Mouse (Mus musculus) right cerebral cortex, adult 18-20 months (tissue): ENCODE data around the gene Lemd1.
"Not testable (repeated sequence)": the region's sequence is repeated elsewhere in the genome, so short reads cannot be mapped to it uniquely, and the experiment has no call there.

Source experiments
- DNase-seq: peaks from one replicate; pipeline ENCODE4 v3.0.0; 2022; ENCODE audit warnings: mixed read lengths

The Lemd1 gene

DNA sequence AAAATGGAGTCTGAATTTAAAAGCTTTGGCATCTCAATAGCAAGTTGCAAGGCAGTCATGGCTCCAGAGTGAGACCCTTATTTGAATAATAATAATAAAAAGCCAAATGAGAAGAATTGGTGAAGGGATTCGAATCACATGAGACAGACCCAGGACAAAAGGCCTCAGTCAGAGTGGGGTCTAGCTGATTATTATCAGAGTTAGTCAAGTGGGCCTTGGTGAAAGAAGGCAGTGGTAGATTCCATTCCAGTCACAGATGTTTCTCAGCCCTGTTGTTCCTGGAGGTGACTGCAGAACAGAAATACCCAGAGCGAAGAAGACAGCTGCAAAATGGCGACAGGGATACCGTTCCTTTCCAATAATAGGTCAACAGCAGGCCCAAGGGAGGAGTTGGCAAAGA, 72.4 kb downstream of the Lemd1 start:
- no peak for DNase-seq

DNA sequence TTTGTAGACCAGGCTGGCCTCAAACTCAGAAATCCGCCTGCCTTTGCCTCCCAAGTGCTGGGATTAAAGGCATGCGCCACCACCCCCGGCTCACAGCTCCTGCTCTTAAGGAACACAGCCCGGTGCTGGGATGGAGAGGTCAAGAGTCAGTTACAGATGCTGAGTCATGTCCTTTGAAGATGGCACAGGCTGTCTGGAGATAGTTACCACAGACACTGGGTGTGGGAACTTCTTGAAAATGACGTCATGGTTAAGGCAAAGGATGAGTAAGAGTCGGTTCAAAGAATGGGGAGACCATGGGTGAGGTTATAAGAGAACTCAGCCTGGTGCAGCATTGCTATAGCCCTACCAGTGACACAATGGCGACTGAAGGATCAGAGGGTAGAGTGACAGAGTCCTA, 73.3 kb downstream of the Lemd1 start:
- DNase-seq = no peak

DNA sequence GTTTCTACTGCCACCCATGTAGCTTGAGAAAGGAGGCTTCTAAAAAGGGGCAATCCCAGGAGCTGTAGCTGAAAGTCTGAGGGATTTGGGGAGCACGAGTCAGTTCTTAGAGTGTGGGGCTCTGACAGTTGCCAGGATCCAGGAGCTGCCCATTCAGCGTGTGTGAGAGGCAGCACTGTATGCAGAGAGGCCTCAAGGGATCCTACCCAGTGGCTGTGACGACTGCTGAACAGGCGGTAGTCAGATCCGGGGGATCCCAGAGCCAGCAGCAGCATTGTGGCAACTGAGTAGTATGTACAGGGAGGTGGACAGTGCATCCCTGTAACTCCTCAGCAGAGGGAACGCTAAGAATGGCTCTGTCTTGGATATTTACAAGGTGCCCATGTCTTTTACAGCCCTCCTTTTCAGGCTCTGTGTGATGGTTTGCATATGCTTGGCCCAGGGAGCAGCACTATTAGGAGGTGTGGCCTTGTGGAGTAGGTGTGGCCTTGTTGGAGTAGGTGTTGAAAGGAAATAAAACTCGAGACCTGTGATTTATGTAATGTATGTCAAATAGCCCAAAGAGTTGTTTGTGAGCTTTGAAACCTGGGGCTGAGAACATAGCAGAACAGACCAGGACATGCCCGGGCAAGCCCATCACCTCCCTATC, 74.1 kb downstream of the Lemd1 start:
- DNase-seq = no peak

DNA sequence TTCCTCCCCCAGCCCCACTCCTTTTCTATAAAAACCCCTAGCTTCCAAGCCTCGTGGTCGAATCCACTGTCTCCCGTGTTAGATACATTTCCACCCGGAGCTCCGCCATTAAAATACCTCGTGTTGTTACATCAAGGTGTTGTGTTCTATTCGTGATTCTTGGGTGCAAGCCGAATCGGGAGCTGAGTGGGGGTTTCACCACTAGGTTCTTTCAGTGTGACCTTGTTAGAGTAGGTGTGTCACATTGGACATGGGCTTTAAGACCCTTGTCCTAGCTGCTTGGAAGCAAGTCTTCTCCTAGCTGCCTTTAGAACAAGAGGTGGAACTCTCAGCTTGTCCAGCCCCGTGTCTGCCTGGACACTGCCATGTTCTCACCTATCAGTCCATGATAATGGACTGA, 74.7 kb downstream of the Lemd1 start:
- no peak for DNase-seq

DNA sequence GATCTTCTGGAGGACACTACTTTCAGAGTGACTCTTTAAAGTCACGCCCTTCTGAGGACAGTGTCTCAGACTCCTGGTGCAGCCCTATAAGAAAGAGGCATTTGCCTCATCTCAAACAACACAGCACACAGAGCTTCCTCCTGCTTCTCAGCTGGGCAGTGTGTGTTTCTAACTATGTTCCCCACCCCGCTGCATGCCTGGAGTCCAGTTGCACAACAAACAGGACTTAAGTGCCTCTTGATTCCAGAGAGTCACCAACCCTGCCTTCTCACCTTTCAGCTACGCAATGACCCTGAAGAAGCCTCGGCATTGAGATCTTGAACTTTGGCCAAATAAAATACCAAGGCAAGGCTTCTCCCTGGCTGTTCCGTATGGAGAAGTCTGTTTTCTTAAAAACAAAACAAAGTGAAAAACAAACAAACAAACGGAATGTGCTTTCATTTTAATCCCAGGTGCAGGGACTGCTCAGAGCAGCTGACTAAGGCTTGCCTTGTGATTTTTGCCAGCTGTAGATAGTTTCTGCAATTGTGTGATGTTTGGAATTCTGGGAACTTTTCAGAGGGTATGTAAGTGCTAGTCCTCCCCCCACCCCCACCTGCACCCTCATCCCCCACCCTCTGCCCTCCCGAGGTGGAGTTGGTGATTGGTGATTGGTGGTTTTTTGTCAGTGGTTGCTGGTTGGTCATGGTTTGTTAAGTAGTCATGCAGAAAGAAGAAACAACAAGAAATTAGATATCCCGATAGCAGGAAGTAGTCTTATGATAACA, 75.7 kb downstream of the Lemd1 start:
- DNase-seq = no peak

DNA sequence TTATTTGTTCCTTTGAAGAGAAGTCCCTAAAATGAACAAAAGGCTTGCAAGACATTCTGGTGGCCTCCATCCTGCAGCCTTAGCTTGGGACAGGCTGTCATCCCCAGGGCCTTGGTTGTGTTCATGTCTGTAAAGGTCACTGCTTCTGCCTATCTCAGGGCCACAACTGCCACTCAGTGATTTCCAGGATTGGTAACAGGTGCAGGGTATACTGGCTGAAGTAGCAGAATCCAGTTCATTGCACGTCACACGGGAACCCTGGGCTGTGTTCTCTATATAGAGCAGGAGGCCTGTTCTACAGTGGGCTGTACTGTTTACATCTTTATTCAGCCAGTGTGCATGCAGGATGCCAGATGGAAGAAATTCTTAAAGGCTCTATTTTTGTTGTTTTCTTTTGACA, 76.7 kb downstream of the Lemd1 start:
- DNase-seq = no peak

DNA sequence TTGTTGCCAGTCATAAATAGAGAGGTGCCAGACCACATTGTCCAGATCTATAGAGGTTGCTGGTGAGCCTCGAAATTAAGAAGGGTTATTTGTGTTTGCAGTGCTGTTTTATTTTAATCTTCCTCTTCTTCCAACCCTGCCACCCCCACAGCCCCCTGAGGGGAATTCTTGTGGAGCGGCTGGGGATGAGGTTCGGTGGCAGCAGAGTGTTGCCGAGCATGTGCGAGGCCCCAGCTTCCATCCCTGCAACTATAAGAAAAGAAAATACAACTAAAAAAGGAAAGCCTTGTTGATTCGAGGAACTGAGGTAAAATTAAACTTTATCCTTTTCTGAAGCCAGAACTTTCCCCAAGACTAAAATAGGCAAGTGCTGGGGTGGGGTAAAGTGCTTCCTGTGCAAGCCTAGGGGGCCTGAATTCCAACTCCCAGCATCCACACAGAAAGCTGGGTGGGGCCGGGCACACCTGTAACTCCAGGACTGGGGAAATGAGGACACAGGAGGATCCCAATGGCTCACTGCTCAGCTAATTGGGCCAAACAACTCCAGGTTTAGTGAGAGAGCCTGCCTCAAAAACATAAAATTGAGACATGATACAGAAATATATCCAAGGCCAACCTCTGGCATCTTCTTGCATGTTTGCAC, 77.3 kb downstream of the Lemd1 start:
- DNase-seq = peak; percentile 17

DNA sequence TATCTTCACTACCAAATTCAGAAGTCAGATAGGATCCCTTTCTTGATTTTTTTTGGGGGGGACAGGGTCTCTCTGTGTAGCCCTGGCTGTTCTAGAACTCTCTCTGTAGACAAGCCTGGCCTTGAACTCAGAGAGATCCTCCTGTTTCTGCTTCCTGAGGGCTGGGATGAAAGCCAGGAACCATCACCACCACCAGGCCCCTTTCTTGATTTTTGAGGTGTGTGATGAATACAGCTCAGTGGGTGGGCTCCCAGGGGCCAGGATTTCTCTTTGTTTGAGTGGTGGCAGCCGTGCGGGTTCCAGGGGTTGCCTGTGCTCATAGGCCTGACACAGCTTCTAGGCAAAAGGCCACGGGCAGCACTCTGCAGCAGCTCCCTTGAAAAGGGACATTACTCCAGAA, 80.0 kb downstream of the Lemd1 start:
- DNase-seq = no peak

DNA sequence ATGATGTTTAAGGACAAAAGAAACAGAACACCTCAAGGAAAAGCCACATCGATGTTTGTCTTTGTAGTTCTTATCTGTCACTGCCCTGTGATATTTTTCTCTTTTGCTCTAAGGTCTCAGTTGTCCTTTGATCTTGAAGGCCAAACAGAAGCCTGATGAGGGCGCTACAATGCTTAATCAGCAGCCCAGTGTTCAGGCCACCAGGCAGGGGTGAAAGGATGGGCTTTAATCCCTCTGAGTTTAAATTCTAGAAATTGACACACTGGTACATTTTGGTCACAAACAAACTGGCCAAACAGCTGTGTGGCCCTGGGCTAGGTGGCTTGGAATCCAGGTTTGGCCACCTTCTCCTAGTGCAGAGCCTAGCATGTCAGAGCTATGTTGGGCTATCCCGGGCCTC, 85.5 kb downstream of the Lemd1 start:
- no peak for DNase-seq

DNA sequence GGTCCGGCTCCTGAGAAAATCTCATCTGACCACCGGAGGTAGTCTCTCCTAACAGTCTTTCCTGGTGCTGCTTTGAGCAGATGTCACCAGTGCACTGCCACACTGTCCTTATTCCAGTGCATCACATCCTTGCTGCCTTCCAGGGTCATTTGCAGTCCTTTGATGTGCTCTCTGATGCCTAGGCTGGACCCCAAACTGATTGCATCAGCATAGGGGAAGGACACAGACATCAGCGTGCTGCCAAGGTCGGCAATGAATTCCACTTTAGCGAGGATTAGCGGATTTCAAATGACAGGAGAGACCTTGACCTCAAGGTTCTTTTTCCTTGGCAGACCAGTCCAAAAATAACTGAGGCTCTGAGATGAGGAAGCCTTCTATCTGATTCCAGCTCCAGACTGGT, 85.9 kb downstream of the Lemd1 start:
- no peak for DNase-seq

DNA sequence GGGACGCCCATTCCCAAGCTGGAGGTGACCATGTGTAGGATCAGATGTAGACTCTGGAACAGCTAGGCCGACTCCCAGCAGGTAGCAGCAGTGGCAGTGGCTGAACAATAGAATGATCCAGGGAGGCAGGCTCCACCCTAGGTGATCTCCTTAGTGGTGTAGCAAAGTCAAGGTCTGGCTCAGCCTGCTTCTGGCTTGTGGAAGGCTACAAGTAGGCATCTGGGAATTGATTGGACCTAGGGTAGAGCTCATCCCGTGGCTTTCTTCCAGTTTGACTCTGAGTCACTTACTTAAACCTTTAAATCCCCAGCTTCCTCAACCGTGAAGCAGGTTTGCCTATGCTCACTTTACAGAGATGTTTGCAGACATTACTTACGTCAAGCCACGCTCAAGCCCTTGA, 89.4 kb downstream of the Lemd1 start:
- DNase-seq = not testable (repeated sequence)

DNA sequence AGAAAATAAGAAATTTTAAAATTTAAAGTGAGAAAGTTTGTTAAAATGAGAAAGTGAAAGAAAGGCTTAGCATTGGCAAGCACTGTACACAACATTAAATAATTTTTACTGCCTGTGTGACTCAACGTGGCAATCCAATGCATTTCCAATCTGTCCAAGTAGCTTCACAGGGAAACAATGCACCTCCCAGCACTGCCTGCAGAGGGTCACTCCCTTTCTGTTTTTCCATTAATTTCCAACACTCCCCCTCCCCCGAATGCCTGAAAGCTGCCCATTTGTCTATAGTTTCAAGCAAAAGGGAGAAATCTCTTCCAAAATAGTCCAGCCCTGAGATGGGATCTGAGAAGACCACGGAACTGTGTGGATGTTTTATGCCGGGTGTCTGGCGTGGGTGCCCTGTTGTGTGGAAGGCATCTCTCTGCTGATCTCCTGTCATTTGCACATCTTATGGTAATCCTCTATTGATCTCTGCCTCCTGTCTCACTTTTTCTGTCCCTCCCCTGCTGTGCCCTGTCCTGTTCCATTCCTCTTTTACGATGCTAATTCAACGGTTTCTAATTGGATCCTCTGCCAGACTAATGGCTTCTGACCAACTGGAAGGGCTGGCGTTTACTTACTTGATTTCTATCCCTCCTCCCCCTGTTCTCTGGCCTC, 90.4 kb downstream of the Lemd1 start:
- DNase-seq = no peak

DNA sequence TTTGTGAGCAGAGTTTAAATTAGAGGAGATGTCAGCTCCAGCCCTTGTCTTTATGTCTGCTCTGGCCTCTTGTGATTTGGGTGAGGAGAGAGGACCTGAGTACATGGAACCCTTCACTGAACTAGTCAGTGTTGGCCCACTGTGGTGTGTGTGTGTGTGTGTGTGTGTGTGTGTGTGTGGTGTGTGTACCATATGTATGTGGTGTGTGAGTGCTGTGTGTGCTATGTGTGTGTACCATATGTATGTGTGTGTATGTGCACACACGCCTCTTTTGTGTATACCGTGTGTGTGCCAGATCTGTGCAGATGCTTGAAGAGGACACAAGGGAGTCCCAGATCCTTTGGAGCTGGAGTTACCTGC, 90.9 kb downstream of the Lemd1 start:
- no peak for DNase-seq

DNA sequence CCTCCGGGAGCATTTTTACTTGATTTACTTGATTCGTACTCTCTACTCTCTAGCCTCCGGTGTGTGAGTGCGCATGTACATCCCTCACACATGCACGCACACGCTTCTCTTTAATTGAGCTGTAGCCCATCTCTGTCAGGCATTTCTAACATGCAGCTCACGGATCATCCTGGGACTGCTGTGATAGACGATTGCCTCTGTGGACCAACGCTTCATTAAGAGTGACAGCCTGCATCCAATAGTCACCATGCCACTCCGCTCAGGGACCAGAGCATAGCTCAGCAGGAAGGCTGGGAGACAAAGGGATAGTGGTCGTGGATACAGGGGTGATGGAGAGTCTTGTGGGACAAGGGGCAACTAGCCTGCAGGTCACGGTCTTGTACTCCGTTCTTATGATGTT, 91.8 kb downstream of the Lemd1 start:
- no peak for DNase-seq

DNA sequence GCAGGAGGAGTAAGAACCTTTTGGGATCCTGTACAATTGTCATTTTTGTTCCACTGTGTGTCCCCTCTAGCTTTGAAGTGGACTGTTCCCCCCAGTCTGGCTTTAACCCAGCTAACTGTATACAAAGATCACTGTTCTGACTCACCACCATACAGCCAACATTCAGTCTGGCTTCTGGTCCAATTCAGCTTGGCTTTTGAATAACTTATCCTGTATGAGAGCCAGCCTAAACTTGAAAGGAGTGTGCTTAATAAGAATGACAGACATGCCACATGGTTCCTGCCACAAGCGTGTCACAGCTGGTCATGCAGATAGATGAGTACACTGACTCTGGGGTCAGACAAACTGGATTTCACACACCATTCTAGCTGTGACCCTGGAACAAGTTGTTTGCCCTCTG, 95.5 kb downstream of the Lemd1 start:
- no peak for DNase-seq

DNA sequence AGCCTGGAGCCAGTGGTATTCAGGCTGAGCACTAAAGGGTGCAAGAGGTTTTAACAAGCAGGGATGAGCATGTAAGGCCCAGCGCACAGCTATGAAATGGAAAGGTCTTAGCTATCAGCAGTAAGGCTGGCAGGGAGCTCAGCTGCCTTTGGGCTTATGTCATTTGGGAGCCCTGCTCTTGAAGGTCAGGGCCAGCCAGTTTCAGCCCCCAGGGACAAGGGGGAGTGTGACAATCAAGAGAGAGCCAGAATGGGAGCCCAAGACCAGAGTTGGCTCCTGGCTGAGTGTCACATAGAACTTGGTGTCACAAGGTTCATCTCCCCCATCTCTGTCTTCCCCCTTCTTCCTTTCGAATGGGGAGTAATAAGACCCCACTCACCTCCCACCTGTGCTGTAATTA, 96.2 kb downstream of the Lemd1 start:
- DNase-seq = no peak

DNA sequence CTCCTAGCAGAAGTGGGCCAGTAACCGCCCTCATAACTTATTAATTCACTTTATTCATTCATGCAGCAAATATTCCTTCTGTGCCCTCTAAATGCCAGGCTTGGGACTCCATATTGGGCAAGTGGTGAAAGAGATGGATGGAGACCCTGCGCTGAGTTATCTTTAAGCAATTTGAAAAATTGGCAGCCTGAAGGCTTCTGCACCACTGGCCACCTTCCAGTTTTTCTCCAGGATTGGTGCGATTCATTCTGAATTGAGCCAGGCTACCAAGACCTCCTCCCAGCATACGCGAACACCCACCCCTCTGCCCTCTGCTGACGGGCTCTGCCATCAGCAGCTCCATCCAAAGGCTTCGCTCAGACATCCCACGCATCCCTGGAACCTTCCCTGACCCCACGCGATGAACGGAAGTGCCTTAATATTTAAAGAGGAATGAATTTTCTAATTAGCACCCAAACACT, 96.8 kb downstream of the Lemd1 start:
- no peak for DNase-seq

DNA sequence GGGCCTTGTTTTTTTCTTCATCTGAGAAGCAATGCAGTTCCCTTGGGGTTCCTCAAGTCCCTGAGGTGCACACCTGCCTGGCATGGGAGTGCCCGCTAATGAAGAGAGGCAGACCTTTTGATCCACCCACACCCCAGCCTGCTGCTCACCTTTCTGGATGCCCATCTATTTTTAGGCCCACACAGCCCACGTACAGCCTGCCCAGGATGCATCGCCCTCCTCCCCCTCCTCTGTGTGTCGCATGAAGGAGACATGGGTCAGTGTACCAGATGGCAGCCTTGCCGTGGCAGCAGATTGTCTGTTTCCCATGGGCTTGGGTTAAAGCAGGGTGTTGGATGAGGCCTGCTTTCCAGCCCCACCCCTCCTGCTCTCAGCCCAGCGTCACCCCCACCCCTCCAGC, 98.7 kb downstream of the Lemd1 start:
- no peak for DNase-seq

DNA sequence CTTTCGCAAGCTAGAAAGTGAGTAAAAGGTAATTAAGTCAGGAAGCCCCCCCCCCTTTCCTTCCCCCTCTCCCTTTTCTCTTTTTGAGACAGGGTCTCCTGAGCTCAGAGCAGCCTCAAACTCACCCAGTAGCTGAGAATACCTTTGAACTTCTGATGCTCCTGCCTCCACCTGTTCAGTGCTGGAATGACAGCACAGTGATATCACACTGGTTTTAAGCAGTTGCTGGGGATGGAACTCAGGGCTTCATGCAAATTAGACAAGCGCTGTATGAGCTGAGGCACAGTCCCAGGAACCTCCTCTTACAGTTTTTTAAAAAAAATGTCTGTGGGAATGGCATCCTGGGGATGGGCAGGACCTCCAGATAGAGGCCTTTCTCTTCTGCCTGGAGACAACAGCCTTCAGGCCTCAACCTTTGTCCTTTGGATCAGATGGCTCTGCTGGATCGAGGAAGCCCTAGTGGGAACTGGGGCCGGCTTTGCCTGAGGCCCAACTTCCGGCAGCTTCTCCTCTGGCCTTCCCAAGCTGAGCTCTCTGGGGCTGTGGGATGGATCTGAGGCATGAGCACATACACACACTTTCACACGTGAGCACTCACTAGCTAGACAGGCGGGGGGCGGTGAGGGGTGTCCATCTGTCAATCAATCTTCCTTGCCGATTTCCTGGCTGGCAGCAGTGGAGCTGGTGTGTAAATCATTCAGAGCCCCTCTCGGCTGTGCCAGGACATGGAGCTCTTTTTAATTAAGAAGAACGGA, 99.9 kb downstream of the Lemd1 start:
- no peak for DNase-seq

DNA sequence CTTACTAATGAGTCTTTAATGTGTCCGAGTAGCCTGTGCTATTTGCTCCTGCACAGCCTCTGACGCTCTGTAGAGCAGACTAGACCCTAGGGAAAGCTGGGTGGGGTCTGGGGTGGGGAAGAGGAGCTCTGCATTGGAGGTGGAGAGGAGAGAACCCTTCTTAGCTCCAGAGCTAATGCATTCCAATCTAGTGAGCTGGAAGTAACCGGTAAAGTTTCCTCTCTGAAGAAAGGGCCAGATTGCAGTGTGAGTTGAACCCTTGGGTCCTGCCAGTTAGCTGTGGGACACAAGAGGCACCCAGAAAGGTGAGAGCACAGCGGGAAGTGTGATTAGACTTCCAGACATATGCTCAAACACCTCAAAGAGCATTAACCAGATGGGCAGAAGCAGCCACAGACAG, 100.5 kb downstream of the Lemd1 start:
- DNase-seq = no peak

DNA sequence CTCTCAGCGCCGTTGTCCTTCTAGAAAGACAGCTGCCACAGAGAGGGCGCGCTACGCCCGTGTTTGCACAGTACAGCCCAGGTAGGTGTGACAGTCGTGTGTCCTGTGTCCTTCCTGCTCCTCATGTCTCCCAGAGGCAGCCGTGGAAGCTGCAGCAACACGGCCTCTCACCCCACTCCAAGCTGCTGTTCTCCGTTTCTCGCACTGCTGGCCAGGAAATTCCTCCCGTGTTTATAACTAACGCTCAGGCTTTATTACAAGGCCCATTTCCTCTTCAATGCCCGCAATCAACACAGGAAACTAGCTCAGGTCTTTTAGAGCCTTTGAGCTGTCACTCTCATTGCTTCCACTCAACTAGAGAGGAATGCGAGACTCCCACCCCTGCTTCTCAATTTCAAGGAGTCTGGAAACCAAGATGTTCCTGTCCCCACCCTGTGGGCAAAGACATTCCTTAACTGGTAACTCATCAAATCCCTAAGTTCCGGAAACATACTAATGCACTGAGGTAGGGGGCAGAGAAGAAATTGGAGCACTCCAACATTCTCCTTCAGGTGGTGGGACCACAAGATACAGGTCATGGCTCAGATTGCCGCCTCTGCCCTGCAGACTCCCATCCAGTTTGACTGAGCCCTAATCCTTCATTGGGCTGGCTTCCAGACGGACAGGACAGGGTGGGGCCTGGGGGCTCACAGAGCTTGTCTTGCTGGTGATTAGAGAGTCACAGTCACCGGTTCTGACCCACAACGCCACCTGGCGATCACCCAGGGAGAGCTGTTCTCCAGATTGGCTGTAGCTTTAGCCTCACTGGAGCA, 101.3 kb downstream of the Lemd1 start:
- DNase-seq = no peak

DNA sequence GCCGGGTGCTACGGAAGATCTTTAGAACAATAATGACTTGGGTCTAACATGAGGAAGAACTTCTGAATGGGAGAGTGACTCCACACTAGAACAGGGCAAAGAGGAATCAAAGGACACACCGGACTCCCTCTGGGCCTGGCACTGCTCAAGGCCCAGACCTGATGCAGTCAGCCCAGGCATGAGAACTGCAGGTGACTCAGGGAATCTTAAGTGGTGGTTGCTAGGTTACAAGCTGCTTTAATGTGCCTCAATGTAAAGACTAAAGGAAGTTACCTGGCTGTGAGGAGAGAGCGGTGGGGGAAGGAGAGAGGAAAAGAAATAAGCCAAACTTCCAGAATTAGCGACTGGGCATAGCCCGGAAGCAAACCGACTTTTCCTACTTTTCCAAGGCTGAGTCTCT, 104.3 kb downstream of the Lemd1 start:
- no peak for DNase-seq
